ENCODE assay signal across 8 mouse cellular contexts in genomic region chr6:149101076-149101942, GRCm38 (mm10). TPM values are rescaled to one million over a fixed set of nuclear protein-coding genes. Genes with fewer than 3 reads are reported as not detected.
A peak's percentile ranks its signal among the peaks of the same experiment; 100 is the strongest.
DNase-seq lines count a peak whose midpoint lies in the region; ATAC-seq lines count a peak whose summit lies in the region.

Gene Dennd5b (minus strand): TSS chr6:149101680.

- H3K36me3 ChIP-seq in intestine, embryonic 16.5 days (ENCODE audit: control insufficient read depth, insufficient read depth, low read length), result no peaks in the 10 kb centered on the region

- peak within 1 kb of the TSS; percentile 93 for H3K4me3 ChIP-seq in intestine, embryonic 16.5 days (ENCODE audit: low read length)

- peak within 1 kb of the TSS; percentile 78 for H3K4me2 ChIP-seq in intestine, embryonic 16.5 days (ENCODE audit: low read depth, low read length)

- no peaks in the 10 kb centered on the region for H3K9me3 ChIP-seq in intestine, embryonic 16.5 days (ENCODE audit: control insufficient read depth, low read length)

- H3K4me1 ChIP-seq in intestine, embryonic 16.5 days (ENCODE audit: control insufficient read depth, insufficient read depth, low read length), result 0 out of 2 replicates have a peak, but pooled peaks cover 3% of the 10 kb centered on the region

- ATAC-seq in intestine, embryonic 16.5 days, result peak; percentile 94
- peak; percentile 48 for ATAC-seq in megakaryocyte-erythroid progenitor cell, adult 5-6 weeks (replicated peaks; ENCODE audit: low FRiP score, low TSS enrichment, poor library complexity, severe bottlenecking)
- no peak for ATAC-seq in erythroid progenitor cell, adult 5-6 weeks (replicated peaks; ENCODE audit: low FRiP score, poor library complexity, severe bottlenecking)

- intact Hi-C loops in left cerebral cortex, postnatal 25 days (cut with DNase I), result loop anchor here (2.0 to 10.0 kb wide), 4 partner anchors 41 to 267 kb away; partner anchors contain the start of genes Ipo8 and Sinhcaf

- under 1% methylated on average over 117 of the region's 124 CpGs for WGBS in intestine, embryonic 16.5 days

- peak within 1 kb of the TSS; percentile 96 for H3K9ac ChIP-seq in intestine, embryonic 16.5 days (ENCODE audit: low read depth, low read length)

- DNase-seq in adrenal gland, adult 18-20 months (ENCODE audit: low spot score in 2 of 2), result peak; percentile 80 to 81
- peak; percentile 82 for DNase-seq in embryo, embryonic 10.5 days (ENCODE audit: low spot score)
- DNase-seq in gastrocnemius, postnatal 4 days (ENCODE audit: low spot score in 2 of 2), result peak; percentile 69 to 81
- DNase-seq in left cerebral cortex, postnatal 25 days (ENCODE audit: low spot score in 2 of 2), result peak; percentile 87 to 88
- peak; percentile 90 for DNase-seq in right cerebral cortex, postnatal 4 days

- no peaks in the 10 kb centered on the region for H3K27me3 ChIP-seq in intestine, embryonic 16.5 days (replicated peaks; ENCODE audit: control insufficient read depth, insufficient read depth, low read length)

- H3K27ac ChIP-seq in intestine, embryonic 16.5 days (ENCODE audit: low read length), result peak within 1 kb of the TSS; percentile 96

RNA-seq across cellular contexts. Expression of gene Dennd5b, which starts in this region (rescaled TPM):
- total RNA-seq in adrenal gland, adult 18-20 months (2021), result 10 to 100 TPM; 14.5 to 18.5 TPM
- 10 to 100 TPM; 16.9 to 21.1 TPM for total RNA-seq in gastrocnemius, postnatal 4 days (2021)
- polyA plus RNA-seq in intestine, embryonic 16.5 days (2015; fragmentation: Nextera tagmentation; extraction: Ambion mirVana), result 7.4 and 9.1 TPM in 2 replicates
- 10 to 100 TPM; 65.8 to 69.4 TPM for total RNA-seq in left cerebral cortex, postnatal 25 days (2021)
- 1.1 and 2.3 TPM in 2 replicates for total RNA-seq in megakaryocyte-erythroid progenitor cell, adult 5-6 weeks (2014; fragmentation: Nextera tagmentation)
- total RNA-seq in megakaryocyte-erythroid progenitor cell, adult 5-6 weeks (2017), result 0.19 and 2.2 TPM in 2 replicates
- 2.5 and 3.6 TPM in 2 replicates for total RNA-seq in erythroid progenitor cell, adult 5-6 weeks (2015; ENCODE audit: low replicate concordance)
- total RNA-seq in erythroid progenitor cell, adult 5-6 weeks (2017; ENCODE audit: low replicate concordance), result 0.91 and 6.2 TPM in 2 replicates
